Mouse (Mus musculus) embryonic facial prominence, embryonic 12.5 days (tissue): ENCODE data around the gene Hoxb7. TPM values are rescaled to one million over a fixed set of nuclear protein-coding genes. Genes with fewer than 3 reads are reported as not detected.

ENCODE experiments used
- ATAC-seq: fragments of 200-750 bp; cut with Nextera tagmentation; 2 replicates; pipeline ENCODE4 v1.8.0; 2017; ENCODE audit not compliant: insufficient number of reproducible peaks, insufficient read depth, low FRiP score, low TSS enrichment
- H3K27ac ChIP-seq: fragments of 300-500 bp; sonication (generic); 2 replicates; pipeline ENCODE4 v1.5.1; 2016; ENCODE audit warnings: mild to moderate bottlenecking
- H3K27me3 ChIP-seq: fragments of 300-500 bp; sonication (generic); 2 replicates; pipeline ENCODE4 v1.6.1; 2016; ENCODE audit warnings: mild to moderate bottlenecking, moderate library complexity
- H3K36me3 ChIP-seq: fragments of 300-500 bp; sonication (generic); 2 replicates; pipeline ENCODE4 v1.6.1; 2016; ENCODE audit warnings: mild to moderate bottlenecking
- H3K4me1 ChIP-seq: fragments of 300-500 bp; sonication (generic); 2 replicates; pipeline ENCODE4 v1.6.1; 2016
- H3K4me2 ChIP-seq: fragments of 300-500 bp; sonication (generic); replicated peaks from 2 replicates; pipeline ENCODE4 v1.6.1; 2016; ENCODE audit warnings: mild to moderate bottlenecking, moderate library complexity
- H3K4me3 ChIP-seq: fragments of 300-500 bp; sonication (generic); 2 replicates; pipeline ENCODE4 v1.5.1; 2016; ENCODE audit warnings: mild to moderate bottlenecking
- H3K9ac ChIP-seq: fragments of 300-500 bp; sonication (generic); 2 replicates; pipeline ENCODE4 v1.6.1; 2016; ENCODE audit warnings: mild to moderate bottlenecking, moderate library complexity
- H3K9me3 ChIP-seq: fragments of 300-500 bp; sonication (generic); 2 replicates; pipeline ENCODE4 v1.6.1; 2016; ENCODE audit warnings: mild to moderate bottlenecking, moderate library complexity
- WGBS: fragments of 180-500 bp; shearing (Covaris S2); methylation state at CpG from one replicate; pipeline ENCODE4 v1.1.7; 2016; 5-methylcytosine and 5-hydroxymethylcytosine counted together
- polyA plus RNA-seq: library from polyadenylated mRNA; unstranded; fragments of >200 nt; fragmentation: Nextera tagmentation; extraction: Ambion mirVana; gene quantifications from 2 replicates; pipeline ENCODE4 v1.2.1, GENCODE M21; 2016

The Hoxb7 gene
- polyA plus RNA-seq, 1 experiment from 2014 or later, result not detected

DNA sequence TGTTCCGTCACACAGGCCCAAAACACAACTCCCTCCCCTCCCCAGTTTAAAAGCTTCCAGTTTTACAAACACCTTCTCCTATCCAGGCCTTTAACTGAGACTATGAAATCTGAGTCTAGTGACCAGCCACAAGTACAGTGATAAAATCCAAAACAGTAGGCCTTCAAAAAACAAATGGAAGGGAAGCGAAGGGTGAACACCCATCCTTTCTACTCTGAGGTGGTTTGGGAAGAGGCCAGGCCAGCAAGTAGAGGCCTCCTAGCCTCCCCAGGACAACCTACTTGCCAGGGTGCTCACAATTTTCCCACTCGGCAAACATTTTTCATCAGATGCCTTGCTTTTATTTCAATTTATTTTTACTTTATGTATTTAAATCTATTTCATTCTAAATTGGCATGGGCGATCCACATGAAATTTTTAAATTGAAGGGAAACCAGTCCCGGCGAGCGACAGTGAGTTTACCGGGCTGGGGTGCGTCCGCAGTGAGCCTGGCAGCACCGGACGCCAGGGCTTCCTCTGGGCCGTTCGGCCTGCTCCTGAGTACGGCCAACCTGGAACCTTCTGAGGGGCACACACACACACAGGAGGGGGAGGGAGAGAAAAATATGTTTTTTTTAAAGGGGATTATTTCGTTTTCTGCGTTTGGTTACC, 4.4 kb downstream of the Hoxb7 start:
- Histone ChIP-seq H3K36me3 (no peaks in the 10 kb centered on the region), H3K4me1 (no peaks in the 10 kb centered on the region), H3K27ac (no peak overlapping the region), H3K9me3 (no peaks in the 10 kb centered on the region), H3K4me3 (no peak overlapping the region), H3K27me3 (peaks cover 96% of the 10 kb centered on the region), H3K9ac (no peak overlapping the region), H3K4me2 (no peak overlapping the region)
- no peak for ATAC-seq
- WGBS, result 2% methylated on average over 17 of the region's 17 CpGs

DNA sequence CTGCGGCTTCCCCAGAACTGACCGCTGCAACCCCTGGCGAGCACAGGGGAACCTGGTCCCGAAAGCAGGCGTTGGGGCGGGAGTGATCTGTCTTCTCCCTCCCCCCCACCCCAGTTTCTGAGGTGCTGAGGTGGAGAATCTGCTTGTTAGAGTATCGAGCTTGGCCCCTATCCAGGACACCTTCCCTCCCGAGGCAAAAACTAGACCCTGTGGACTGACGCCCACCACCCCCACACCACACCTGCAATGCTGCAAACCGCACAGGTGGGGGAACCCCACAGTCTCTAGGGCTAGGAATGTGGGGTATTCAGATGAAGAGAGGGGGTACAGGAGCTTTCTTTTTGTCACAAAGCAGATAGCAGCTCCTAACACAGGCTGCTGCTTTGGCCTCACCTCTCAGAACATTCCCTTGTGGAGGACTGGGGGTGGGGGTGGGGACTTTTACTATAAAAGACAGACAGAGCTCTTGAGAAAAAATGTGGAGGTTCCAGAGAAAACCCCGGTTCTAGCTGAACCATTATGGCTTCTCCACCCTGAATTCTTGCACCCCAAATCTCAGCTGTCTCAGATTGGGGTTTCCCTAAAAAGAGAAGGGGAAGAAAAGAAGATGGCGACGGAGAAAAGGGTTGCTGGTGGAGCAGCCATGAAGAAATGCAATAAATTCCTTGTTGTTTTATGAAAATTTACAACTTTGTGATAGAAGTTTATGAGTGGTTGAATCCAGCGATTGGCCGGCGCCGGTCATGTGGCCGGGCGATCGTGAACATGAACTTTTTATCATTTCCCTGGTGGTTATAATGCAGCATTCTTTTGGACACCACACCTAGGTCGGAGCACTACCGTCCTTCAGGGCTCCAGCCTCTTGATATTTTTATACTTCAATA, 5.5 kb downstream of the Hoxb7 start, which contains the start of gene Hoxb6:
Gene Hoxb6 (plus strand): TSS at position 796 of the 884 bp plus-strand sequence.
- no peak within 1 kb of the TSS for H3K4me2 ChIP-seq

GRCm38 (mm10) chr11:96292565-96293301, 6.3 kb downstream of the Hoxb7 start:
- 1% methylated on average over 12 of the region's 12 CpGs for WGBS
- Histone ChIP-seq H3K4me2 (no peak overlapping the region), H3K4me1 (no peaks in the 10 kb centered on the region), H3K27ac (no peak overlapping the region), H3K36me3 (no peaks in the 10 kb centered on the region), H3K27me3 (peaks cover 96% of the 10 kb centered on the region), H3K4me3 (no peak overlapping the region), H3K9ac (no peak overlapping the region), H3K9me3 (no peaks in the 10 kb centered on the region)
- ATAC-seq, result no peak

More for the DNA sequence above, 5.5 kb downstream of the Hoxb7 start, which contains the start of gene Hoxb6:
- Histone ChIP-seq H3K27me3 (peaks cover 96% of the 10 kb centered on the region), H3K27ac (no peak within 1 kb of the TSS), H3K9ac (no peak within 1 kb of the TSS), H3K4me1 (no peaks in the 10 kb centered on the region), H3K4me3 (no peak within 1 kb of the TSS), H3K9me3 (no peaks in the 10 kb centered on the region), H3K36me3 (no peaks in the 10 kb centered on the region)
- ATAC-seq, result no peak
- WGBS, result 2% methylated on average over 22 of the region's 22 CpGs

GRCm38 (mm10) chr11:96293302-96293921, 7.0 kb downstream of the Hoxb7 start:
- no peaks in the 10 kb centered on the region for H3K4me1 ChIP-seq
- ATAC-seq, result no peak
- no peak overlapping the region for H3K27ac ChIP-seq
- no peak overlapping the region for H3K9ac ChIP-seq
- no peaks in the 10 kb centered on the region for H3K9me3 ChIP-seq
- WGBS, result 1% methylated on average over 22 of the region's 22 CpGs
- no peak overlapping the region for H3K4me3 ChIP-seq
- H3K36me3 ChIP-seq, result no peaks in the 10 kb centered on the region
- no peak overlapping the region for H3K4me2 ChIP-seq
- peaks cover 96% of the 10 kb centered on the region for H3K27me3 ChIP-seq

DNA sequence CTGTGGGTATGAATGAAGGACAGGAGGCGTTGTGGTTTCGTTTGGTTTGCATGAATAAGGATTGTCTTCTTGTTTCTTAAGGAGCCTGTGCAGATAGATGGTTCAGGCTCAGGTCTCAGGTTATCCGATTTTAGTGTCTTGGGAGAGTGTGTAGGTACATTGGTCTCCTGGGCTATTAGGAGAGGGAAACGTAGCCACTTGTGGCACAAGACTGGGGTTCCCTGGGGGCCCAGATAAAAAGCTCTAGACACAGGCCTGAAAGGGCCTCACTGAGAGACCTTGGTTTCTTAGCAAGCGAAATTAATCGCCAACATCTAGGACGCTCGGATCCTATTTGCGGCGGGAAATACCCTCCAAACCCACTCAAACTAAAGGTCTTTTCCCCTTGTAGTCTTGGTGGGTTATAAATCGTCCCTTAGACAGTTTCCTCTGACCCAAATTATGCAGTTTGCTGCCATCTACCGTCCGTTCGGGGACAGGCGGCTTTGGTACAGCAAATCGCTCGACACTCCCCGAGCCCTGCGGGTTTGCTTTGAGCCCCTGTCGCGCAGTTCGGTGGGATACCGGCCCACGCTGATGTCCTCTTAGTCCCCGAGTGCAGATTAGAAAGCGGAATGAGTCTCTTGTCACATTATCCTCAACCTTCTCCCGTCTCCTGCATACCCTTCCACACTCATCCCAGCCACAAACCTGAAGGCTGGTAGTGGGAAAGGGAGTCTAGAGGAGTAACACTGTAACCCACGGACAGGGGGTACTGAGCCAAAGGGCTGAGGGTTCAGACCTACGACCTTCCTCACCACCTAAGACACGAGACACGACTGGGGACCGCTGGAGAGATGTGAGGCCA, 8.0 kb downstream of the Hoxb7 start:
- Histone ChIP-seq H3K4me2 (no peak overlapping the region), H3K9ac (no peak overlapping the region), H3K27me3 (peaks cover 96% of the 10 kb centered on the region), H3K4me1 (no peaks in the 10 kb centered on the region), H3K9me3 (no peaks in the 10 kb centered on the region), H3K36me3 (no peaks in the 10 kb centered on the region), H3K27ac (no peak overlapping the region), H3K4me3 (no peak overlapping the region)
- WGBS, result 1% methylated on average over 32 of the region's 32 CpGs
- ATAC-seq, result no peak

DNA sequence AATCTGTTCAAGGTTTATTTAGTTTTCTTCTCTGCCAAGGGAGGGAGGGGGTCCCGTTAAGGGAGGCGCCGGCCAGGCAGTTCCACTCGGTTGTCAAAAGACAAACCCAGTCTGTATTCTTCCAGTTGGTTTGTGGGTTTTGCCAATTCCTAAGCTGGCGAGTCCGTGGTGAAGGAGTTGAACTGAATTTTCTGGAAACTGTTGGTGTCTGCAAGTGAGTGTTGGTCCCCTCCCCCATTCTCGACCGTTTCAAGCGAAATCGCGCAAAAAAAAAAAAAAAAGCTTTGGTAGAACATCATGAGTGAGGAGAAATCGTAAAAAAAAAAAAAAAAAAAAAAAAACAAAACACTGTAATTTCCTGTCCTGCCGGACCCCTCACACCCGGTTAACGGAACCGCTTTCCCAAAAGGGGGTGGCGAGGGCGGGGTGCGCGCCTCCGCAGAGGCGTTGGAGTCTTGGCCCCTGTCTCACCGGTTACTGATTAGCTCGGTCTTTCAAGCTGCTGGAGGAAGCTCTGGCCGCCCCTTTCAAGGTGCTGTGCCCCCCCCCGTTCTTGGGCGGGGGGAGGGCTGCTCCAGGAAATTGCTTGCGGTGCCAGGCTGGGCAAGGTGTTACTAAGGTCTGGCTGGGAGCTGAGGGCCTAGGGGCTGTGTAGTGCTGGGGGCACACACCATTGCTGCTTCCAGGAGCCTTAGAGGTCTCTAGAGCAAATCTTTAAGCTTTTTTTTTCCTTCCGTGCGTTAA, 8.8 kb downstream of the Hoxb7 start:
- no peak overlapping the region for H3K9ac ChIP-seq
- under 1% methylated on average over 30 of the region's 30 CpGs for WGBS
- peaks cover 96% of the 10 kb centered on the region for H3K27me3 ChIP-seq
- no peaks in the 10 kb centered on the region for H3K4me1 ChIP-seq
- H3K27ac ChIP-seq, result no peak overlapping the region
- no peaks in the 10 kb centered on the region for H3K9me3 ChIP-seq
- no peaks in the 10 kb centered on the region for H3K36me3 ChIP-seq
- ATAC-seq, result no peak
- H3K4me2 ChIP-seq, result no peak overlapping the region
- H3K4me3 ChIP-seq, result no peak overlapping the region

DNA sequence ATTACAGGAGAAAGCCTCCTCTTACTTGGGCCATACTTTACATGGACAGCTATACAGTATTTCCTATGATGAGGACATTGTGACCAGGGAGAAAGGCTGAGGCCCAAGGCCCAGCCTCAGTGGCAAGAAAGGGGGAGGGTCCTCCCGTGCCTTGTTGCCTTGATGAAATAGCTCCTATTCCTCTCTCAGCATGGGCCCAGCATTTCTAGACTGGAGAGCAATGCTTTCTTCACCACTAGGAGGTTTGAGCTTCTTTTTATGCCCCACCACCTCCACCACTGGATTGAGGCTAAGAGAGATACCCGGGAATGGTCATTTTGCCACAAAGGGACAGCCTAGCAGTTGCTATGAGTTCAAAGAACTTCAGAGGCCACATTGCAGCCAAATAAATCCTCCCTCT, 10.6 kb downstream of the Hoxb7 start:
- Histone ChIP-seq H3K36me3 (no peaks in the 10 kb centered on the region), H3K9me3 (no peaks in the 10 kb centered on the region), H3K4me2 (no peak overlapping the region), H3K9ac (no peak overlapping the region), H3K27ac (no peak overlapping the region), H3K4me1 (no peaks in the 10 kb centered on the region), H3K27me3 (peaks cover 99% of the 10 kb centered on the region), H3K4me3 (no peak overlapping the region)
- no peak for ATAC-seq
- 0% methylated on average over 2 of the region's 2 CpGs for WGBS

GRCm38 (mm10) chr11:96297428-96297827, 11.0 kb downstream of the Hoxb7 start:
- H3K27ac ChIP-seq, result no peak overlapping the region
- no peaks in the 10 kb centered on the region for H3K9me3 ChIP-seq
- H3K4me1 ChIP-seq, result no peaks in the 10 kb centered on the region
- WGBS, result 1% methylated on average over 3 of the region's 3 CpGs
- H3K4me2 ChIP-seq, result no peak overlapping the region
- no peak for ATAC-seq
- H3K27me3 ChIP-seq, result peaks cover 99% of the 10 kb centered on the region
- no peaks in the 10 kb centered on the region for H3K36me3 ChIP-seq
- no peak overlapping the region for H3K4me3 ChIP-seq
- no peak overlapping the region for H3K9ac ChIP-seq

GRCm38 (mm10) chr11:96297968-96298635, 11.7 kb downstream of the Hoxb7 start:
- Histone ChIP-seq H3K4me3 (no peak overlapping the region), H3K4me1 (no peaks in the 10 kb centered on the region), H3K9ac (no peak overlapping the region), H3K9me3 (no peaks in the 10 kb centered on the region), H3K27ac (no peak overlapping the region), H3K27me3 (peaks cover 99% of the 10 kb centered on the region), H3K4me2 (no peak overlapping the region), H3K36me3 (no peaks in the 10 kb centered on the region)
- ATAC-seq, result no peak
- WGBS, result 2% methylated on average over 11 of the region's 11 CpGs
